Mouse (Mus musculus) testis, adult 2 months (tissue): ENCODE results near the gene Gm20388.

Experiments used
- CTCF ChIP-seq: fragments of 200-500 bp; IDR thresholded peaks from 2 replicates; pipeline ENCODE4 v1.5.1; 2012; ENCODE audit warnings: low read depth, mild to moderate bottlenecking, inconsistent platforms, low read length, moderate library complexity; ENCODE audit not compliant: control insufficient read depth, insufficient read depth, insufficient replicate concordance
- POLR2A ChIP-seq: fragments of 200-500 bp; IDR thresholded peaks from 2 replicates; pipeline ENCODE4 v1.6.1; 2012; ENCODE audit warnings: low read depth, mild to moderate bottlenecking, inconsistent platforms, low read length, moderate library complexity; ENCODE audit not compliant: control insufficient read depth

DNA sequence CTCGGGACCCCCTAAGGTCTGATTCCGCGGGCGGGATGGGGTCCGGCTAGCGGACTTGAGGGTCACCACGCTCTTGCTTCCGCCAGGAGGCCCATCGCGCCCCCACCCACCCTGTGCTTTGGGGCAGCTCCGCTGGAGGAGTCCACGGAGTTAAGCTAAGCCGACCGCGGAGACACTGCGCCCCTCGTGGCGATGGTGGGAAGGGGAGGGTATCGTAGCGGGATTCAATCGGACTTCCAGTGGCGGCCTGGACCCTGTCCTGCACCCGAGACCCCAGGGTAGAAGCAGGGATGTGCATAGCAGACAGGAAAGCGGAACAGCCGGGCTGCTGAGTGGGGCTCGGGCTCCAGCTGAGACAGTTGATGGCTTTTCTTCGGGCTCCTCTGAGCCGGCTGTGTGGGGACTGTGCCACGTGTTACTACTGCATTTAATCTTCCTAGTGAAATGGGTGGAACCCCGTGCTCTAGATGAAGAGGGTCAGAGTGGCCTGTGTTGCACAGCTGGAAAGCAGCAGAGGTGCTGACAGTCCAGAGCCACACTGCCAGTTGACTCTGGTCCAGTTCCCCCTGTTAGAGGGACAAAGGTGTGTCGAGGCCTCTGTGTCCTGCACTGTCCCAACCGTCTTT, 2320.2 kb downstream of the Gm20388 start:
- TF ChIP-seq CTCF (peak; percentile 61; the same call in 1 of the 2 replicates), POLR2A (no peak)
